Mouse (Mus musculus) 3134 (cell line): ENCODE data around the gene Sema3a.
"Not testable (repeated sequence)": the region's sequence is repeated elsewhere in the genome, so short reads cannot be mapped to it uniquely, and the experiment has no call there.

ENCODE experiments used
- DNase-seq: peaks from one replicate; pipeline ENCODE4 v3.0.0-alpha.2; 2011; ENCODE audit warnings: low spot score; ENCODE audit not compliant: insufficient read length; ENCODE audit errors: extremely low read depth

Gene Sema3a

DNA sequence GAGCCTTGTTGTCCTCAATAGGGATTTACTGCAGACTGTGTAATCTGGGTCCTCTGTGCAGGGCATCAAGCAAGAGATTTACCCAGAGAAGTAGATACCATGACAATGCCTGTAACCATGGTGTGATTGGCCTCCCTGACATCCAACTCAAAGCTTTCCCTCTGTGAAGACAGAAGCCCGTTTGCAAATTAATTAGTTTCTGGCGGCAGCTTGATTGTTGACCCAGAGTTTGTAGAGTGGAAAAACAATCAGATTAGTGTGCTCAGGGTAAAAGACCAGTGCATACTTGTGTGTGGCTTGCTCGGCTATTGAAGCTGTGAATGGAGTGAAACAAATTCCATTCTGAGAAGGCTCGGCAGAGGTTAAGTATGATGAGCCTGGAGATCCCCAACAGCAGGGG, 404.0 kb downstream of the Sema3a start:
- no peak for DNase-seq

DNA sequence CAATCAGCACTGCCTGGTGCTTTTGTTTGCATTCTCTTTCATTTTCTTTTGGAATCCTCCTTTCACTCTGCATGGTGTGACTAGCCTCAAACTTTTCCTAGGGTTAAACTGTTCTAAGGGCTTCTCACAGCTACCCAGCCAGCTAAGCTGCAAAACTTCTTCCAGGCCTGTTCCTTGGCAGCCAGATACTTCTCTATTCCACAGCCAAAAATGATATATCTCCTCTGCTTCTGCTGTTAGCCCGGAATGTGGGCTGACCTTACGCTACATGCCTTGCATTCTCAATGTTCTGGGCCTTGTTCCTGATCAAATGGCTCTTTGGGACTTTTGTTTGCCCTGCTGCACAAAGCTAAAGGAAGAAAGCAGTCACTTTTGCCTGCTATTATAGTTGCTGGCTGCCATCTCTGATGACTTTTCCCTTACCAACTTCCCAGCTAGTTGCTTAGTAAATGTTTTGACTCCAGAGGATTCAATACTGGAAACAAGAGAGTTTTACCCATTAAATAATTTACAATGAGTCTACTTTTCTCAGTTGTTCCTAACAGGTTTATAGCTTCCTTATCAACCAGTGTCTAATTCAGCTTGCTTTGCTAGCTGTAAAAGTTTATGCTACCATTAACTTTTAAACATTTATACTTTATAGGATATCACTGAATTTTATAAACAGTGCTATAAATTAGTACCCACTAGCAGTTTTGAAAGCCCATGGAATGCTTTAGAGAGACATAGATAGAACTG, 422.4 kb downstream of the Sema3a start:
- no peak for DNase-seq

DNA sequence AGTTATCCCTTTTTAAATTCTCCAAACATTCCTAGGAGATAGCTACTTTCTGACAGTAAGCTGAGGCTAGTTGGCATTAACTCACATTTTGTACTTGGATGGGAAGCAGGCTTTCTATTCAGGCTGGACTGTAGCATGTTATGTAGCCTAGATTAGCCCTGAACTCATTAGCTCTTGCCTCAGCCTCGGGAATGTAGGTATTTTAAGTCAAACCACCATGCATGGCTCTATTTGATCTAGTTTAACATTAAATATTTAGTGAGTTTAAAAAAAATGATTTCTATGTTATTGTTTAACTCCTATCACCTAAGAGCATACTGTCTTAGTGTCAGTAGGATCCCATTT, 423.0 kb downstream of the Sema3a start:
- DNase-seq = no peak

DNA sequence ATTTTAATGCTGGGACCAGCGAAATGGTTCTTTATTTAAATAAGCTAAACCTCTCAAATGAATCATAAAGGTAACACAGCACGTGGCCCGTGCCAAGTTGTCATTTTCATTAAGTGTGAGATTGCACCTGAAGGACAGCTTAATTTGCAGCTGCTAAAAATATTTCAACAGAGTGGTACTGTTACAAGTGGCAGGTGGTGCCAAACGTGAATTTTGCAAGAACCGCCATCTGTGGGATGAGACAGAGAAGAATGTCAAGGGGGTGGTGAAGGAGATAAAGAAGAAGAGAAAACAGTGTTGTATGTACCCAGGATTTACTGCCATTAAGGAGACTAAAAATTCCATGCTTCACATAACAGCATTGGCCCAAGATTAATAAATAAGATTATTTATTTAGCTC, 423.9 kb downstream of the Sema3a start:
- DNase-seq = no peak

DNA sequence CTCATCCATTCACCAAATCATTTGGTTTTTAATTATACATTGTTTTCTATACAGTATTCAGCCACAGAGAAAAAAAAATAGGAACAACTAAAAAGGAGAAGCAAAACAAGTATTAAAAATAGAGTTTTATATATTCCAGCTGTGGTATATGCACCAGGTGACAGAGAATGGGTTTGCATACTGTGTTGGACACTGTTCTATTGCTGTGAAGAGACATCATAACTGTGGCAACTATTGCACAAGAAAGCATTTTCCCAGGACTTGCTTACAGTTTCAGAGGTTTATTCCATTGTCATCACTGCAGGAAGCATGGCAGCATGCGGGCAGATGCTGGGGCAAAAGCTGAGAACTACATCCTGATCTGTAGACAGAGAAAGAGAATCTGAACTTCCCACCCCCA, 425.7 kb downstream of the Sema3a start:
- DNase-seq = no peak

DNA sequence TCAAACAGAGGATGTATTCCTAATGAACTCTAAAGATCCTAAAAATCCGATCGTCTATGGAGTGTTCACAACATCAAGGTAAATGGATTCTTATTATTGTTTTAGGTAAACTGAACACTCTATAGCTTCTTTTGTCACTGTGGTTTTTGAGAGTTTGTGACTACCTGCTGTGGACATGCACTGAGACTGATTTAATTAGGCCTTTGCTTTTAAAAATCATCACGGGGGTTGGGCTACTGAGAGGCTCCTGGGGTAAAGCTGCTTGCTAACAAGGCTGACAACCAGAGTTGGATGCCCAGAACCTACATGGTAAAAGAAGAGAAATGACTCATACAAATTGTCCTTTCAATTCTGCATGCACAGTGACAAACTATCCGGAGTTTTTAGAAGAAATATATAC, 432.0 kb downstream of the Sema3a start:
- no peak for DNase-seq

- no peak for DNase-seq
Measured at GRCm38 (mm10) chr5:13573867-13574266, 448.7 kb downstream of the Sema3a start.

- no peak for DNase-seq
Measured at GRCm38 (mm10) chr5:13579123-13579522, 453.9 kb downstream of the Sema3a start.

GRCm38 (mm10) chr5:13585559-13586207, 460.5 kb downstream of the Sema3a start:
- no peak for DNase-seq

DNA sequence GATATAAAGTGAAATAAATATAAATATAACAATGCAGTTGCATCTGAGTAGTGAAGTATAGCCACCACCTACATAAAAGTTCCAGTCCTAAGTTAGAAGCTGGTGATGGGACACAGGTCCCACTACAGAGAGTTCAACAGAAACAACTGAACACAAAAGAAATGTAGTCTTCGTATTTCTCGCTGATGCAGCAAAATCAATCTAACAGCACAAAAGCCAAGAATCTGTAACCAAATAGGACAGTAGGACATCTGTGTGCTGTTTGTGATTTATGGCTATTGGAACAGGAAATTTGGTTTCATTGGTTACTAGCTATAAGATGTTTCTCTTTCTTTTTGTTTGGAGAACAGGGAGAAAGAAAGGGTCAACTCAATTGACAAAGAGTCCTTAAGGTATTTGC, 469.2 kb downstream of the Sema3a start:
- no peak for DNase-seq

GRCm38 (mm10) chr5:13611631-13612030, 486.4 kb downstream of the Sema3a start:
- no peak for DNase-seq

GRCm38 (mm10) chr5:13612088-13612487, 486.9 kb downstream of the Sema3a start:
- DNase-seq = no peak

- DNase-seq = not testable (repeated sequence)
Measured at GRCm38 (mm10) chr5:13614575-13614974, 489.4 kb downstream of the Sema3a start.

DNA sequence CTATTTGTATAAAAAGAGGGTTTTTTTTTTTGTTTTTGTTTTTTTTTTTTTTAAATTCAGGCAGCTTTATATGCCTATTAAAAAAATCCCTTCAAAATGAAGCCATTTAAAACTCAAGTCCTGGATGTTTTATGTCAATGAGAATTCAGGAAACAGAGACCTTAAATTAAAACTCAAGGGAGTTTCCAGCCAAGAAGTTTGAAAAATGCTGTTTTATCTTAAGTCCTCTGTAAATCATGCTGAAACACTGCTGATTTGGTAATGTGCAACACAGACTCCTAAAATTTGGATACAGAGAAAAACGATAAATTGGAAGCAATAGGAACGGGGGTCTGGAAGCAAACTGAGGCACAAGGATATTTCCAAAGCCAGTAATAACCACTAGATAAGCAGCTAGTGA, 490.7 kb downstream of the Sema3a start:
- DNase-seq = no peak

DNA sequence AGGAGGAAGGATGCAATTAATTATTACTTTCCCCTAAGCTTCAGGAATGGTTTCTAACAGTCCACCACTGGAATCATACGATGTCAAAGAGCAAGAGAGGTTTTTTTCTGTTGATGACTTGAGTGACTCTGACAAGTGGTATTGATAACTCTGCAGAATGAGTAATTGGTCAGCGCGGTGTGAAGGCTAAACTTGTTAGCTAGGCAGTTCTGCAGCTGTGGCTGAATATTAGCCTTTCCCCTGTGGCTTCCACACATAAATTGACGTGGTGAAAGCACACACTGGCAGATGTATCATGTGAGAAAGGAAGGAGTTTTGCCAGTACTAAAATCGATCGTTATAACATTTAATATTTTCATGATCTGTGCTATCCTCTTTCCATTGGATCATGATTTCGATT, 497.4 kb downstream of the Sema3a start:
- no peak for DNase-seq

DNA sequence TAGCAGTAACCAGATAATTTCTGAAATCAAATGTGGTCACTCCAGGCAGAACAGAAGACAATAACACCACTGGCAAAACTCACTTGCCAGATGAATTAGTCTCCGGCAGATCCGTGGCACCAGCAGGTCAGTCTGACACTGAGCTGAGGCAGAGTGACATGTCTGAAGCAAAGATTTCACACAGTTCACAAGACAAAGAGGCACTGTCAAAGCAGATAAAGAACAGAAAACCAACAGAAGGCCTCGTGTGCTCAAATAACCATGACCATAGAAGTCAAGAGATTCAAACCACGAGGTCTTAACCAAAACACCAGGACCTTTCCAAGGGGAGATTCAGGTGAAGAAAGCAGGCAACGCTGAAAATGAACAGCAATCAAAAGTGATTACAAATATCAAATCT, 499.5 kb downstream of the Sema3a start:
- DNase-seq = no peak

DNA sequence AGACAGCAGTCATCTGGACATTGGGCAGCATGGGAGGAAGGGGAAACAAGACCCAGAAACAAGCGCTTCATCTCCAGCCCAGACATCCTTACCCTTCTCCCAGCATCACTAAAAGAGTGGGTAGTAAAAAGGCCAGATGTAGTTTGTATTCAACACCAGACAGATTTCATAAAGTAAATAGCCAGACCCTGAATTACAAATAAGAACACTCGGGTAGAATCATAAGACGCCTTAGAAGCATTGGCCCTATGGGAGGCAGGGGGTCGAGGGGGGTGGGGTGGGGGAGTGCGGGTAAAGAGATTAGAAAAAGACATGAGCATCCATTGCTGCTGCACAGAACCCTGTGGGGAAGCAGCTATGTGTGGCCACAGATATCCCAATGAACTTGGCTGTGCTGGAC, 500.9 kb downstream of the Sema3a start:
- DNase-seq = no peak

DNA sequence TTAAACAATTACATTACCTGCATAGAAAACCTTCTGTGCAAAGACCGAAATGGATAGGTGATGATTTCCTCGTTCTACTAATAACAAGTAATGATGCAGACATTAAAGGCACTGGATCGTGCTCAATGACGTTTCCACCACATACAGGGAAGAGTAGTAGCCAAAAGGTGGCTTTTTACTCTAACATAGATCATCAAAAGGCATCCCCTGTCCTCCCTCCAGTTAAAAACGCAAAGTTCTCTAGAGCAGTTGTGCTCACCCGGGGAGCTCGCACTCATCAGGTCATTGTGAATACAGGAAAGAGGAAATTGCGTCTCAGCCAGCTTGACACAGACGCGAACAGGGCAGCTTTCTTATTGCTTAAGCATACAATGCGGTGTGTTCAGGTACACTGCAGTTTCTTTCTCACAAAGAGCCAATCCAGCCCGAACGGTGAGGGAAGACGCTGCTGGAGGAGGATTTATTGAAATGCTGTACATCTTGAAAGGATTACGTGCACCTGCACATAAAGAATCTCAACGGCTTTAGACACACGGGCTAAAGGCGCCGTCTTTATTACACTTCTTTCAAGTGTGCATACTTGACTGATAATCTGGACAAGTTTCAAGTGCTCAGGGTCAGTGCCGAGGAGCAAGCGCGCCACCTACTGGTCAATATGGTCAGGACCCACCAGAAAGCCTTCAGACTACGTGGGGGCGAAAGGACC, 503.5 kb downstream of the Sema3a start:
- DNase-seq = peak; percentile 50

- DNase-seq = peak; percentile 2
Measured at GRCm38 (mm10) chr5:13629916-13630315, 504.7 kb downstream of the Sema3a start.

- no peak for DNase-seq
Measured at GRCm38 (mm10) chr5:13630692-13631091, 505.5 kb downstream of the Sema3a start.

- DNase-seq = no peak
Measured at GRCm38 (mm10) chr5:13636237-13636636, 511.0 kb downstream of the Sema3a start.
